Mouse (Mus musculus) CD4-positive, CD25-positive, alpha-beta regulatory T cell, adult 2 months (primary cell): ENCODE data around the gene Cnbp.

ENCODE experiments used
- DNase-seq: peaks from one replicate; pipeline ENCODE4 v3.0.0-alpha.2; 2012; ENCODE audit warnings: low read depth, low spot score

Cnbp gene

DNA sequence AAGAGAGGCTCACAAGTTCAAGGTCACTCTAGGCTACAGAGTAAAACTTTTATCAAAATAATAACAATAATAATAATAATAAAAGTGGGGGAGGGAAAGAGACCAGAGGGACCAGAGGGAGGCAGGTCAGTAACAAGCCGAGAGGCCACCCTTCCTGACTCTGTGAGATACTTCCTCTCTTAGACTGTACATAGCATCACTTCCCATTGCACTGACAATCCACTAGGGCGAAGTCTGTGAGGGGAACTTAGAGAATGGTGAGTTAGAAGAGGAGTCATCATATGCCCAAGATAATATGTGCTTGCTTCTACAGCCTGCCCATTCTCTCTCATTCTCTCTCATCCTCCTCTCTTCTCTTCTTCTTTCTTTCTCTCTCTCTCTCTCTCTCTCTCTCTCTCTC, 44.9 kb downstream of the Cnbp start:
- peak; percentile 26 for DNase-seq

DNA sequence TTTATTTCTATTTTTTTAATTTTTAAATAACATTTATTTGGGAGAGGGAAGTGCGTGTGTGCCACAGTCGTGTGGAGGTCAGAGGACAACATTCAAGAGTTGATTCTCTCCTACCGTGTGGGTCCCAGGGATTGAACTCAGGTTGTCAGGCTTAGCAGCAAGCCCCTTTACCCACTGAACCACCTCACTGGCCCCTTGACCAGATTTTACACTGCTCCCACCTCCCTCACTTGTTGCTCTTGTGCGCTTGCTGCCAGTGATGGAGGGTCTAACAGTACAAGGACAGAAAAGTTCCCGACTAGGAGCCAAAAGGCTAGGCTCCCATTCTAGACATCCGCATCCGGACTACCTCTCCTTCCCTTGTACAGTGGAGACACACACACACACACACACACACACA, 45.5 kb downstream of the Cnbp start:
- DNase-seq, result no peak

DNA sequence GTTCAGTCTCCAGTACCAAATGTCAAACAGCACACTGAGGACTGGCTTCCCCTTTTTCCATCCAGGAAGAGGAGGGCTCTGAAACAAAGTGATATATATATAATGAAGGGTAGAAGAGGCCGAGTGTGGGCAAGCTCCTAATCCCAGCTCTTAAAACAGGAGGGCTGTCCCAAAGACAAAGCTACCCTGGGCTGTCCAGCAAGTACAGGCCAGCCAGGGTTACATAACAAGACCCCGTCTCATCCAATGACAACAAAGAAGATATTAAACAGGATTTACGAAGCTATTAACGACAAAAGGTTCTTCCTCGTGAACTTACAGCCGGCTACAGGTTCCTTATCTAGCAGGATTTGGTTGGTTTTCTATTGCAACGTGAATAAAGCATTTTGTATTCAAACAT, 46.0 kb downstream of the Cnbp start:
- DNase-seq, result no peak

DNA sequence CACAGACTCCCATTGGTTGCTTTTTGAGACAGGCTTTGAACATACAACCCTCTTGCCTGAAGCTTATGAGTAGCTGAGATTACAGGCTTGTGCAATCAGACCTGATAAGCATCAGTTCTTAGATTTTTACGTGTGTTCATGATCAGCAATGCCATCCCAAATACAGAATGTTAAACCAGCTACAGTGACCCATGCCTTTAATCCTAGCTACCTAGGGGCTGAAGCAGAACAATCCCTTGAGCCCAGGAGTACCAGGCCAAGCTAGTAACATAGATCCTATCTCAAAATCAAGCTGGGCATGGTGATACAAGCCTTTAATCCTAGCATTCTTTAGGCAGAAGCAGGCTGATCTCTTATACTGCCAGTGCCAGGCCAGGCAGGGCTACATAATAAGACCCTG, 46.9 kb downstream of the Cnbp start:
- DNase-seq, result no peak

DNA sequence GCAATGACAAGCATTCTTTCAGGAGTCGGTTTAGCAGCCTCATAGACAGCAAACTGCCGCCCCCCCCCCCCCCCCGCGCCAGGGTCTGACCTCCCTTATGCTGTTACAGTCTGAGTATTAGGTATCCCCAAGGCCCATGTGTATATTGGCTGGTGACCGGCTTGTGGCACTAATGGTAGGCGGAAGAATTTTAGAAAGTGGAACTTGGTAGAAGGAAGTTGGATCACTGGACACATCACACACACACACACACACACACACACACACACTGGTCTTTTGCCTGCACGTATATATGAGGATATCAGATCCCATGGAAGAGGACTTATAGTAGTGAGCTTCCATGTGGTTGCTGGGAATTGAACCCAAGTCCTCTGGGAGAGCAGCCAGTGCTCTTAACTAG, 48.4 kb downstream of the Cnbp start:
- DNase-seq, result no peak

DNA sequence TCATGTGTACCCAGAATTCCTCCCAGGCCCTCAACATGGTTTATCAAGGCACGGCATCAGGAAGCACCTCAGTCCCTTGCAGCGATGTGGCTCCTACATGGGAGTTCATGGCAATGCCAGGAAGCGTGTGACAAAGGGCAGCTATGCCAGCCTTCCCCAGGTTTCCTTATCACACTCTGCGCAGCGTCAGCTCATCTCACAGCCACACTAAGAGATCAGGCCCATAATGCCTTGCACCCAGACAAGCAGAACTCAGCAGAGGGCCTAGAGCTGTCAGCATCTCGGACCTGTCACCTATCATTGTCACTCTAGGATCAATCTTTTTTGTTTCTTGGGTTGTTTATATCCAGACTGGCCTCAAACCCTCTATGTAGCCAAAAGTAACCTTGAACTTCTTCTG, 51.3 kb downstream of the Cnbp start:
- DNase-seq, result no peak

DNA sequence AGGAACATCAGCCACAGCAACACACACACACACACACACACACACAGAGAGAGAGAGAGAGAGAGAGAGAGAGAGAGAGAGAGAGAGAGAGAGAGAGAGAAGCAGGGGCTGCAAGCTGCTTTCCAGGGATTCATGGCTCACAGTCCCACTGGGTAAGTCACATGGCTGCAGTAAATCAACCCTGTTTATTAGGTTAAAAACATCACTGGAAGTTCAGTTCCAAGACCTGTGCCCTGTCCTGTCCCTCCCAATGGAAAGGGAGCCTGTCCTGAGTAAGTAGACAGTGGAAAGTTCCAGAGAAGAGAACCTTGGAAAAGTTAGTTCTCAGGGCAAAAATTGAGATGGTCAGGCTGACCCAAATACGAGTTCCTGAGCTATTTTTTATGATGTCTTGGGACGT, 53.6 kb downstream of the Cnbp start:
- DNase-seq, result no peak

DNA sequence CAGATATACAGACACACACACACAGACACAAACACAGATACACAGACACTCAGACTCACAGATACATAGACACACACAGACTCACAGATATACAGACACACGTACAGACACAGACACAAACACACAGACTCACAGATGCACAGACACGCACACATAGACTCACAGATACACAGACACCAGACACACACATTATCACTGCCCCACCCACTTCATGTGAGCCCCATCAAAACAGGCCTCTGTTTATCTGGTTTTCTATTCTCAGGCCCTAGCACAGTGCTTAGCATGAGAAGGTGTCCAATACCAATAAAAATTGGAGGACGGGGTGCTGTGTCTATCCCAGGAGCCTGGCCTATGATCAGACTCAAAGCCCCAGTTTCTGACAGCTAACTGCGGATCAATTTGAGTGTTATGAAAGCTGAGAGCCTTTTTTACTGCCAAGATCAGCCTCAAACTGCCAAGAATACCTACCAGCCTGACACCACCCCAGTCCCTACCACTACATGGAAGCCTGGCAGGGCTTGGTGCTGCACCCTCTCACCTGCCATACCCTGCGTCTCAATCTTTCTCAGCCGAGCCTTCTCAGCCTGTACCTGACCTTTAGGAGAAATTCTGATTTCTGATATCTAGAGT, 54.5 kb downstream of the Cnbp start:
- no peak for DNase-seq

DNA sequence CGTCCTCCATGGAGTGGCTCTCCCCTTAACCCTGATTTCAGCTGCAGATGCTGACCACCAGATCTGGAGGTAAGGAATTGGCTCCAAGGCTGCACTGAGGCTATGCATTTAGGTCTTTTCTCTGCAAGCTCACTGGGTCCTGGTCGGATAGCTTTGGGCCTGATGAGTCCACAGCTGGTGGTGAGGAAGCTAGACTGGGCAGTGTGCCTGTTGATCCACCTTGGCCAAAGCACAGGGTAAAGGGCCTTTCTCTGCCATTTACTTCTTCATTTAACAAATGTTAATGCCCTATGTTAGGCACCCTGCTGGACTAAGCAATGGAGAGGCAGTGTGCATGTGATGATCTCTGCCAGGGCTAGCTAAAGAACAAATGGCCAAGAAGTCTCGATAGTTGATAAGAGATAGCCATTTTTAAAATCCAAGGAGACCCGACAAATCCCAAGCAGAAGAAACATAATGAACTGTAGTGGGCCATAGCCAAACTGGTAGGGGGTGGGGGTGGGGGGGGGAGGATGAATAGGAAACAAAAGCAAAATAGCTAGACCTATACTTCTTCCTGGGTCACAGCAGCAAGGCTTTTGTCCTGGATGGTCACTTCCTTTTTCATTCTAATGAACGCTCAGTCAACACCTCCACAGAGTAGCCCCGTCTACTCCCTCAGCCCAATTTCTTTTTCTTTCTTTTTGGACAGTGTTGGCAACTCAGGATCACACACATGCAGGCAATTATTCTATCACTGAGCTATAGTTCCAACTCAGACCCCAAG, 55.3 kb downstream of the Cnbp start:
- DNase-seq, result no peak

DNA sequence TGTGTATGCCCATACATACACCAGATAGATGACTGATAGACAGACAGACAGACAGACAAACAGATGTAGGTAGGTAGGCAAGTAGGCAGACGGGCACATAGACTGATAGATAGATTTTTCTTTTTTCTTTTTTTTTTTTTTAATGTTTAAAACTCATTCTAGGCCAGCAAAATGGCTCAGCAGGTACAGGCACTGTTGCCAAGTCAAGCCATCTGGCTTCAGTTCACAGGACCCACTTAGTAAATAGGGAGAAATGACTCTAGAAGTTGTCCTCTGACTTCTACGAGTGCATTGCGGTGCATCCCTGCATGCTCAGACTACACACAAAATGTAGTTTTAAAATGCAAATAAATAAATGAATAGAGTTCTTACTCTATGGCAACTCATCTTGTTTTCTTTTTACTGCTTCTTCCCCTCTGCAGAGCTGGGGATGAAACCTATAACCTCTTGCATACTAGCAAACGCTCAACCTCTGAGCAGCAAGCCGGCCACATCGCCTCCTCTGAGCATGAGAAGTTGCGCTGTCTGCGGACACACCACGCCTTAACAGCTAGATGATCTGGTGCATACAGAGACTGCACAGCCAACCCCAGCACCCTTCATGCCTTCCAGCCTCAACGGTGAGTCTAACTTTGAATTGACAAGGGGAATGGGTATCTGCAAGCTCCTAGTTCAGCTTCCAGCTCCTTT, 56.9 kb downstream of the Cnbp start:
- no peak for DNase-seq
